Mouse (Mus musculus): ENCODE results near the gene Pepd. TPM values are rescaled to one million over a fixed set of nuclear protein-coding genes. Genes with fewer than 3 reads are reported as not detected.

Pepd gene
- total RNA-seq, 1 experiment = 53.9 TPM

GRCm38 (mm10) chr7:34925208-34925607 lies 13.0 kb downstream of the Pepd start:
- no peak overlapping the region for H3K4me3 ChIP-seq (ENCODE audit: insufficient read depth in 1 of 2, low read depth in 1 of 2, low read length in 2 of 2, poor library complexity in 1 of 2, severe bottlenecking in 1 of 2)
- H3K4me1 ChIP-seq (ENCODE audit: control insufficient read depth in 2 of 2, insufficient read depth in 2 of 2, low read length in 2 of 2, poor library complexity in 1 of 2) = no peaks in the 10 kb centered on the region
- no peak overlapping the region for H3K27ac ChIP-seq (ENCODE audit: insufficient read depth, low read depth, low read length, poor library complexity, severe bottlenecking)
- peaks cover 12% of the 10 kb centered on the region; the same call in 1 of the 2 replicates for H3K36me3 ChIP-seq (ENCODE audit: control insufficient read depth, insufficient read depth, low read length, poor library complexity, severe bottlenecking)
- TF ChIP-seq CHD2 (IDR thresholded peaks at IDR 0.05; ENCODE audit: low read depth, low read length) = no peak
- no peak for TF ChIP-seq ZNF384 (IDR thresholded peaks at IDR 0.05; ENCODE audit: low read depth, low read length)
- no peak for TF ChIP-seq ZC3H11A (IDR thresholded peaks at IDR 0.05; ENCODE audit: borderline replicate concordance, low read depth, low read length)
- TF ChIP-seq HCFC1 (IDR thresholded peaks at IDR 0.05; ENCODE audit: borderline replicate concordance, insufficient read depth, low read length) = no peak
- no peak for TF ChIP-seq MAFK (IDR thresholded peaks at IDR 0.05; ENCODE audit: insufficient read depth, low read depth, low read length)
- DNase-seq (ENCODE audit: low read depth, low spot score) = no peak
- no peaks in the 10 kb centered on the region for H3K9me3 ChIP-seq (ENCODE audit: control insufficient read depth, insufficient read depth, low read depth, low read length)
- in situ Hi-C loops (cut with MboI; ENCODE audit: low sequenced_read_pairs in 2 of 2, unreplicated experiment in 2 of 2) = no loop called here
- no peak overlapping the region for H3K9ac ChIP-seq (ENCODE audit: insufficient read depth, low read depth, low read length, poor library complexity, severe bottlenecking)

GRCm38 (mm10) chr7:34925956-34926355 lies 13.8 kb downstream of the Pepd start:
- Histone ChIP-seq H3K36me3 (ENCODE audit: control insufficient read depth, insufficient read depth, low read length, poor library complexity, severe bottlenecking) (peaks cover 12% of the 10 kb centered on the region; the same call in 1 of the 2 replicates), H3K4me1 (ENCODE audit: control insufficient read depth in 2 of 2, insufficient read depth in 2 of 2, low read length in 2 of 2, poor library complexity in 1 of 2) (no peaks in the 10 kb centered on the region)
- no peak for TF ChIP-seq ZC3H11A (IDR thresholded peaks at IDR 0.05; ENCODE audit: borderline replicate concordance, low read depth, low read length)
- no peak for TF ChIP-seq ZNF384 (IDR thresholded peaks at IDR 0.05; ENCODE audit: low read depth, low read length)
- TF ChIP-seq HCFC1 (IDR thresholded peaks at IDR 0.05; ENCODE audit: borderline replicate concordance, insufficient read depth, low read length) = no peak
- no peak for TF ChIP-seq CHD2 (IDR thresholded peaks at IDR 0.05; ENCODE audit: low read depth, low read length)
- no peak for TF ChIP-seq MAFK (IDR thresholded peaks at IDR 0.05; ENCODE audit: insufficient read depth, low read depth, low read length)

DNA sequence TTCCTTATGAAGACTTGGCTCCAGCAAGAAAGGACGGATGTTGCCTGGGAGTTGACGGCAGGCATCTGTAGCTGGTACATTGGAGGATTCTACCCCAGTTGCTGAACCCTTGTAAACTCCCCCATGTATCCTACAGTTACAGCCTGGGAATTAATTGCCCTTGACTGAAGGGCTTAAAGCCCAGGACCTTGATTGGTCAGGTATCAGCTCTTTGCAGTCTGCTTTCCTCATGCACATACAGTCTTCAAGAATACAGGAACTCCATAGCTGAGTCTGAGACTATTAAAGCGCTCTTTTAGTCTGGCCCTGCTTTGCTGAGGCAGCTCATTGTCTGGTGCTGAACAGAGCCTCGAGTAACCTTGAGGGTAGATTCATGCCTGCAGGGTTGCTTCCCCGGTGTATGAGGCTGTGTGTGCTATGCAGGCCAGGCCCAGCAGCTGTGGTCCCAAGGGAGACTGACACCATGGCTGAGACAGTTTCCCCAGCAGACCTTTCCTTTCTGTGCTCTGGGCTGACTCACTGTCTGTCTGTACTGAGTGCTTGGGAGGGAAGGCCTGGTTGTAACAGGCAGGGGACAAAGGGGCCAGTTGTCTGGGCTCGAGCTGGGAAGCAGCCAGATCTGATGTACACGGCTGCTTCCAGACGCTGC lies 17.6 kb downstream of the Pepd start:
- in situ Hi-C loops (cut with MboI; ENCODE audit: low sequenced_read_pairs in 2 of 2, unreplicated experiment in 2 of 2) = no loop called here
- Histone ChIP-seq H3K9ac (ENCODE audit: insufficient read depth, low read depth, low read length, poor library complexity, severe bottlenecking) (no peak overlapping the region), H3K4me3 (ENCODE audit: insufficient read depth in 1 of 2, low read depth in 1 of 2, low read length in 2 of 2, poor library complexity in 1 of 2, severe bottlenecking in 1 of 2) (no peak overlapping the region), H3K27ac (ENCODE audit: insufficient read depth, low read depth, low read length, poor library complexity, severe bottlenecking) (no peak overlapping the region), H3K9me3 (ENCODE audit: control insufficient read depth, insufficient read depth, low read depth, low read length) (no peaks in the 10 kb centered on the region), H3K36me3 (ENCODE audit: control insufficient read depth, insufficient read depth, low read length, poor library complexity, severe bottlenecking) (peaks cover 19% of the 10 kb centered on the region; the same call in 1 of the 2 replicates), H3K4me1 (ENCODE audit: control insufficient read depth in 2 of 2, insufficient read depth in 2 of 2, low read length in 2 of 2, poor library complexity in 1 of 2) (no peaks in the 10 kb centered on the region)
- TF ChIP-seq CHD2 (IDR thresholded peaks at IDR 0.05; ENCODE audit: low read depth, low read length) (no peak), HCFC1 (IDR thresholded peaks at IDR 0.05; ENCODE audit: borderline replicate concordance, insufficient read depth, low read length) (no peak), MAFK (IDR thresholded peaks at IDR 0.05; ENCODE audit: insufficient read depth, low read depth, low read length) (no peak), ZNF384 (IDR thresholded peaks at IDR 0.05; ENCODE audit: low read depth, low read length) (no peak), ZC3H11A (IDR thresholded peaks at IDR 0.05; ENCODE audit: borderline replicate concordance, low read depth, low read length) (no peak)
- no peak for DNase-seq (ENCODE audit: low read depth, low spot score)

More at GRCm38 (mm10) chr7:34925956-34926355, 13.8 kb downstream of the Pepd start:
- H3K9ac ChIP-seq (ENCODE audit: insufficient read depth, low read depth, low read length, poor library complexity, severe bottlenecking) = no peak overlapping the region
- no peaks in the 10 kb centered on the region for H3K9me3 ChIP-seq (ENCODE audit: control insufficient read depth, insufficient read depth, low read depth, low read length)
- H3K4me3 ChIP-seq (ENCODE audit: insufficient read depth in 1 of 2, low read depth in 1 of 2, low read length in 2 of 2, poor library complexity in 1 of 2, severe bottlenecking in 1 of 2) = no peak overlapping the region
- no peak overlapping the region for H3K27ac ChIP-seq (ENCODE audit: insufficient read depth, low read depth, low read length, poor library complexity, severe bottlenecking)
- DNase-seq (ENCODE audit: low read depth, low spot score) = no peak
- in situ Hi-C loops (cut with MboI; ENCODE audit: low sequenced_read_pairs in 2 of 2, unreplicated experiment in 2 of 2) = no loop called here

- in situ Hi-C loops (cut with MboI; ENCODE audit: low sequenced_read_pairs in 2 of 2, unreplicated experiment in 2 of 2) = no loop called here
- no peaks in the 10 kb centered on the region for H3K9me3 ChIP-seq (ENCODE audit: control insufficient read depth, insufficient read depth, low read depth, low read length)
- DNase-seq (ENCODE audit: low read depth, low spot score) = no peak
- H3K36me3 ChIP-seq (ENCODE audit: control insufficient read depth, insufficient read depth, low read length, poor library complexity, severe bottlenecking) = peaks cover 22% of the 10 kb centered on the region; the same call in 1 of the 2 replicates
- TF ChIP-seq ZNF384 (IDR thresholded peaks at IDR 0.05; ENCODE audit: low read depth, low read length) (no peak), MAFK (IDR thresholded peaks at IDR 0.05; ENCODE audit: insufficient read depth, low read depth, low read length) (no peak), HCFC1 (IDR thresholded peaks at IDR 0.05; ENCODE audit: borderline replicate concordance, insufficient read depth, low read length) (no peak), CHD2 (IDR thresholded peaks at IDR 0.05; ENCODE audit: low read depth, low read length) (no peak), ZC3H11A (IDR thresholded peaks at IDR 0.05; ENCODE audit: borderline replicate concordance, low read depth, low read length) (no peak)
- H3K27ac ChIP-seq (ENCODE audit: insufficient read depth, low read depth, low read length, poor library complexity, severe bottlenecking) = no peak overlapping the region
- H3K4me1 ChIP-seq (ENCODE audit: control insufficient read depth in 2 of 2, insufficient read depth in 2 of 2, low read length in 2 of 2, poor library complexity in 1 of 2) = no peaks in the 10 kb centered on the region
- no peak overlapping the region for H3K4me3 ChIP-seq (ENCODE audit: insufficient read depth in 1 of 2, low read depth in 1 of 2, low read length in 2 of 2, poor library complexity in 1 of 2, severe bottlenecking in 1 of 2)
- H3K9ac ChIP-seq (ENCODE audit: insufficient read depth, low read depth, low read length, poor library complexity, severe bottlenecking) = no peak overlapping the region
These were observed 18.1 kb downstream of the Pepd start for GRCm38 (mm10) chr7:34930263-34930757.

Measured in ES-E14 (cell line).